ENCODE assay signal across 9 mouse cellular contexts in genomic region chr19:18630221-18631119, GRCm38 (mm10). TPM values are rescaled to one million over a fixed set of nuclear protein-coding genes. Genes with fewer than 3 reads are reported as not detected.
DNase-seq lines count a peak whose midpoint lies in the region; ATAC-seq and TF ChIP-seq lines count a peak whose summit lies in the region.
"Had no signal": no experiment of that assay in that cellular context is flagged by ENCODE, and none has a peak within 500 bp of the region (broad histone marks: within the 10 kb centered on the region; RNA-seq: fewer than 3 reads in every experiment).

No protein-coding gene starts in this region.

- ATAC-seq in lung, postnatal 0 days = no peak; the same call in 1 of the 2 replicates
- no peak for ATAC-seq in stomach, embryonic 14.5 days (ENCODE audit: insufficient number of reproducible peaks, insufficient read depth, low FRiP score, low read depth)

- peak overlapping the region; percentile 60 for H3K4me2 ChIP-seq in lung, postnatal 0 days (replicated peaks; ENCODE audit: low read depth, low read length)
- peak overlapping the region; percentile 66 for H3K4me2 ChIP-seq in stomach, embryonic 14.5 days (replicated peaks; ENCODE audit: low read depth, low read length)

- no peak for TF ChIP-seq CTCF in kidney, adult 2 months (conservative IDR thresholded peaks at IDR 0.05; ENCODE audit: insufficient read depth, insufficient read length, low read depth, low read length)
- no peak for TF ChIP-seq CTCF in lung, postnatal 0 days (IDR thresholded peaks at IDR 0.05)

- 0 out of 2 replicates have a peak, but pooled peaks have one; percentile 30 for TF ChIP-seq EP300 in lung, postnatal 0 days (IDR thresholded peaks at IDR 0.05)

- H3K4me1 ChIP-seq in kidney, adult 2 months (ENCODE audit: control insufficient read depth, insufficient read depth, low read length) = peaks cover 13% of the 10 kb centered on the region
- peaks cover 9% of the 10 kb centered on the region; the same call in 1 of the 2 replicates for H3K4me1 ChIP-seq in lung, postnatal 0 days (ENCODE audit: insufficient read depth, low read depth, low read length)
- 0 out of 2 replicates have a peak, but pooled peaks cover 7% of the 10 kb centered on the region for H3K4me1 ChIP-seq in stomach, embryonic 14.5 days (ENCODE audit: control insufficient read depth, insufficient read depth, low read length)

- WGBS in kidney, adult 2 months = under 1% methylated on average over 17 of the region's 17 CpGs
- 2% methylated on average over 17 of the region's 17 CpGs for WGBS in lung, postnatal 0 days
- WGBS in stomach, embryonic 14.5 days = 10% methylated on average over 17 of the region's 17 CpGs

- no peaks in the 10 kb centered on the region for H3K9me3 ChIP-seq in lung, postnatal 0 days (ENCODE audit: low read length)
- no peaks in the 10 kb centered on the region for H3K9me3 ChIP-seq in stomach, embryonic 14.5 days (ENCODE audit: control insufficient read depth, low read depth, low read length)

- H3K27ac ChIP-seq in kidney, adult 2 months (ENCODE audit: insufficient read depth, low read depth, low read length) = peak overlapping the region; percentile 98
- H3K27ac ChIP-seq in lung, postnatal 0 days (ENCODE audit: low read length) = peak overlapping the region; percentile 97
- peak overlapping the region; percentile 81; the same call in 1 of the 2 replicates for H3K27ac ChIP-seq in stomach, embryonic 14.5 days (ENCODE audit: low read length)

- peak overlapping the region; percentile 87 for H3K9ac ChIP-seq in lung, postnatal 0 days (replicated peaks; ENCODE audit: low read depth)
- H3K9ac ChIP-seq in stomach, embryonic 14.5 days (replicated peaks; ENCODE audit: low read depth, low read length) = peak overlapping the region; percentile 76

- H3K27me3 ChIP-seq in kidney, adult 2 months (replicated peaks; ENCODE audit: control insufficient read depth, insufficient read depth, low read length) = no peaks in the 10 kb centered on the region
- H3K27me3 ChIP-seq in lung, postnatal 0 days (replicated peaks; ENCODE audit: insufficient read depth, low read length) = no peaks in the 10 kb centered on the region
- H3K27me3 ChIP-seq in stomach, embryonic 14.5 days (ENCODE audit: control insufficient read depth, insufficient read depth, low read length) = no peaks in the 10 kb centered on the region
- H3K27me3 ChIP-seq: Patski had no signal

- H3K4me3 ChIP-seq in kidney, adult 2 months (ENCODE audit: insufficient read depth, low read depth, low read length) = peak overlapping the region; percentile 94
- H3K4me3 ChIP-seq in lung, postnatal 0 days (ENCODE audit: low read depth, low read length) = peak overlapping the region; percentile 89
- H3K4me3 ChIP-seq in stomach, embryonic 14.5 days (ENCODE audit: low read depth, low read length) = peak overlapping the region; percentile 86

- TF ChIP-seq POLR2A in kidney, adult 2 months (IDR thresholded peaks at IDR 0.05; ENCODE audit: low read depth, low read length) = no peak

- peak; percentile 42 for DNase-seq in adrenal gland, adult 2 months
- no peak for DNase-seq in adrenal gland, adult 8-10 months
- DNase-seq in R1 (ENCODE audit: low read depth, low spot score) = peak; percentile 80
- DNase-seq in gastrocnemius, postnatal 14 days = peak; percentile 45
- peak; percentile 80 for DNase-seq in kidney, adult 2 months
- peak; percentile 83 for DNase-seq in lung, postnatal 0 days (ENCODE audit: low spot score)
- no peak for DNase-seq in thymus, adult 18-20 months

- intact Hi-C loops in gastrocnemius, postnatal 14 days (cut with DNase I; ENCODE audit: low total_unique reads) = no loop called here

- H3K36me3 ChIP-seq in kidney, adult 2 months (ENCODE audit: control insufficient read depth, insufficient read depth, low read length) = no peaks in the 10 kb centered on the region
- no peaks in the 10 kb centered on the region for H3K36me3 ChIP-seq in lung, postnatal 0 days (ENCODE audit: insufficient read depth, low read length)
- H3K36me3 ChIP-seq in stomach, embryonic 14.5 days (ENCODE audit: control insufficient read depth, insufficient read depth, low read length) = no peaks in the 10 kb centered on the region

RNA-seq across cellular contexts. Expression of gene Ostf1, which starts 1.2 kb away (rescaled TPM):
- 100 to 1,000 TPM; 108 to 122 TPM for total RNA-seq in adrenal gland, adult 2 months (2021)
- 61.1 and 95.4 TPM in 2 replicates for polyA plus RNA-seq in adrenal gland, adult 2 months (2012; rRNA removed)
- total RNA-seq in adrenal gland, adult 8-10 months (2022) = 100 to 1,000 TPM; 100 to 119 (median 114) TPM
- total RNA-seq in gastrocnemius, postnatal 14 days (2021) = 10 to 100 TPM; 32.2 to 36.5 TPM
- polyA plus RNA-seq in kidney, adult 2 months (2012; rRNA removed) = 66.0 and 80.0 TPM in 2 replicates
- 215 and 248 TPM in 2 replicates for polyA plus RNA-seq in lung, postnatal 0 days (2015; fragmentation: Nextera tagmentation; extraction: Ambion mirVana)
- 70.4 and 71.3 TPM in 2 replicates for polyA plus RNA-seq in stomach, embryonic 14.5 days (2014; fragmentation: Nextera tagmentation; extraction: Ambion mirVana)

RNA-seq across cellular contexts. Expression of gene Nmrk1, which starts 1.3 kb away (rescaled TPM):
- 10 to 100 TPM in 1 of 2 experiments, 1 to 10 TPM in 1; 9.5 to 11.9 TPM for total RNA-seq in adrenal gland, adult 2 months (2021)
- polyA plus RNA-seq in adrenal gland, adult 2 months (2012; rRNA removed) = 3.2 and 4.7 TPM in 2 replicates
- total RNA-seq in adrenal gland, adult 8-10 months (2022) = 10 to 100 TPM in 3 of 4 experiments, 1 to 10 TPM in 1; 9.3 to 32.3 (median 16.8) TPM
- total RNA-seq in gastrocnemius, postnatal 14 days (2021) = 1 to 10 TPM; 2.4 to 3.6 TPM
- polyA plus RNA-seq in kidney, adult 2 months (2012; rRNA removed) = 77.1 and 78.6 TPM in 2 replicates
- polyA plus RNA-seq in lung, postnatal 0 days (2015; fragmentation: Nextera tagmentation; extraction: Ambion mirVana) = 5.0 and 7.4 TPM in 2 replicates
- polyA plus RNA-seq in stomach, embryonic 14.5 days (2014; fragmentation: Nextera tagmentation; extraction: Ambion mirVana) = 13.9 and 14.8 TPM in 2 replicates

RNA-seq across cellular contexts. Expression of gene Carnmt1, which starts 40.1 kb away (rescaled TPM):
- 10 to 100 TPM; 23.7 to 24.7 TPM for total RNA-seq in adrenal gland, adult 2 months (2021)
- 10.4 and 12.5 TPM in 2 replicates for polyA plus RNA-seq in adrenal gland, adult 2 months (2012; rRNA removed)
- total RNA-seq in adrenal gland, adult 8-10 months (2022) = 10 to 100 TPM; 19.0 to 23.3 (median 22.1) TPM
- total RNA-seq in gastrocnemius, postnatal 14 days (2021) = 10 to 100 TPM; 69.3 to 72.8 TPM
- polyA plus RNA-seq in kidney, adult 2 months (2012; rRNA removed) = 5.9 and 6.3 TPM in 2 replicates
- 21.1 and 25.1 TPM in 2 replicates for polyA plus RNA-seq in lung, postnatal 0 days (2015; fragmentation: Nextera tagmentation; extraction: Ambion mirVana)
- 31.0 and 33.4 TPM in 2 replicates for polyA plus RNA-seq in stomach, embryonic 14.5 days (2014; fragmentation: Nextera tagmentation; extraction: Ambion mirVana)

Comparison
In these comparisons a context has a peak if more than half of its experiments do, and no peak if none do; other contexts are left out.
1. DNase-seq: peak in adrenal gland, adult 2 months (single experiment), R1 (single experiment), gastrocnemius, postnatal 14 days (single experiment), kidney, adult 2 months (single experiment) and lung, postnatal 0 days (single experiment); none in adrenal gland, adult 8-10 months (single experiment) and thymus, adult 18-20 months (0 of 2).
2. Peak in every context shown above with its lines, with median percentiles within 50 percentile points of each other: H3K27ac ChIP-seq and H3K4me3 ChIP-seq.